In the genomic region with DNA sequence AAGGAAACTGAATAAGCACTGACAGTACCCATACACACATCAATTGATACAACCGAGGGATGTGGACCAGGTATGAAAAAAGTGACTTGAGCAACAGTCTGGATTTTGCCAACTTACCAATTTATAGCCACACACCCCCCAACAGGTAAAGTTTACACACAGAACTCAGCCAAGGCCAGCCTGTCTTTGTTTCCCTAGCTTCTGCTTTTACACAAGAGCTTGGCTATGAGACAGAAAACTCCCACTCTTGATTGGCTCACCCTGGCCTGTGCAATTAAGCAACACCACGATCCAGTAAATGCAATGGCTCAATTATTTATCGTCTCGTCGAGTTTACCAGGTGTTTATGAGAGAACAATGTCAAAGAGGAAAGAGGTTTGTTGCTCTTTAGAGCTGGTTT, we compare ENCODE assay signal across 8 mouse cellular contexts. TPM values are rescaled to one million over a fixed set of nuclear protein-coding genes. Genes with fewer than 3 reads are reported as not detected.
A peak's percentile ranks its signal among the peaks of the same experiment; 100 is the strongest.
DNase-seq lines count a peak whose midpoint lies in the region; ATAC-seq lines count a peak whose summit lies in the region.

No protein-coding gene starts in this region.

- H3K4me3 ChIP-seq in hindbrain, embryonic 10.5 days = peak overlapping the region; percentile 79; the same call in 1 of the 2 replicates
- H3K4me3 ChIP-seq in hindbrain, embryonic 11.5 days (ENCODE audit: low read depth, low read length) = no peak overlapping the region
- peak overlapping the region; percentile 79 for H3K4me3 ChIP-seq in heart, embryonic 12.5 days
- peak overlapping the region; percentile 91 for H3K4me3 ChIP-seq in limb, embryonic 10.5 days
- peak overlapping the region; percentile 91; the same call in 1 of the 2 replicates for H3K4me3 ChIP-seq in midbrain, embryonic 12.5 days

- H3K9me3 ChIP-seq in hindbrain, embryonic 10.5 days = no peaks in the 10 kb centered on the region
- H3K9me3 ChIP-seq in hindbrain, embryonic 11.5 days (ENCODE audit: control insufficient read depth, low read length) = no peaks in the 10 kb centered on the region
- H3K9me3 ChIP-seq in heart, embryonic 12.5 days (replicated peaks) = no peaks in the 10 kb centered on the region
- no peaks in the 10 kb centered on the region for H3K9me3 ChIP-seq in limb, embryonic 10.5 days (replicated peaks)
- H3K9me3 ChIP-seq in midbrain, embryonic 12.5 days = no peaks in the 10 kb centered on the region

- WGBS in hindbrain, embryonic 10.5 days = 48% methylated on average over 5 of the region's 5 CpGs
- WGBS in hindbrain, embryonic 11.5 days = 51% methylated on average over 5 of the region's 5 CpGs
- 22% methylated on average over 5 of the region's 5 CpGs for WGBS in heart, embryonic 12.5 days
- 28% methylated on average over 5 of the region's 5 CpGs for WGBS in limb, embryonic 10.5 days
- 42% methylated on average over 5 of the region's 5 CpGs for WGBS in midbrain, embryonic 12.5 days

- no peaks in the 10 kb centered on the region; the same call in none of the 2 replicates for H3K27me3 ChIP-seq in hindbrain, embryonic 10.5 days (ENCODE audit: insufficient read depth, poor library complexity, severe bottlenecking)
- H3K27me3 ChIP-seq in hindbrain, embryonic 11.5 days (ENCODE audit: control insufficient read depth, insufficient read depth, low read length) = no peaks in the 10 kb centered on the region
- no peaks in the 10 kb centered on the region for H3K27me3 ChIP-seq in heart, embryonic 12.5 days (replicated peaks)
- H3K27me3 ChIP-seq in limb, embryonic 10.5 days (ENCODE audit: low read depth, poor library complexity, severe bottlenecking) = no peaks in the 10 kb centered on the region
- 0 out of 2 replicates have a peak, but pooled peaks cover 4% of the 10 kb centered on the region for H3K27me3 ChIP-seq in midbrain, embryonic 12.5 days

- no peak for ATAC-seq in hindbrain, embryonic 11.5 days (ENCODE audit: low FRiP score)
- ATAC-seq in heart, embryonic 12.5 days (ENCODE audit: insufficient number of reproducible peaks, low FRiP score) = no peak
- no peak for ATAC-seq in midbrain, embryonic 12.5 days (ENCODE audit: low FRiP score, low read depth)

- peaks cover 28% of the 10 kb centered on the region for H3K4me1 ChIP-seq in hindbrain, embryonic 10.5 days (replicated peaks)
- H3K4me1 ChIP-seq in hindbrain, embryonic 11.5 days (replicated peaks; ENCODE audit: control insufficient read depth, insufficient read depth, low read length) = no peaks in the 10 kb centered on the region
- peaks cover 29% of the 10 kb centered on the region for H3K4me1 ChIP-seq in heart, embryonic 12.5 days (replicated peaks)
- H3K4me1 ChIP-seq in limb, embryonic 10.5 days = peaks cover 33% of the 10 kb centered on the region
- peaks cover 21% of the 10 kb centered on the region for H3K4me1 ChIP-seq in midbrain, embryonic 12.5 days

- intact Hi-C loops in left cerebral cortex, postnatal 14 days (cut with DNase I) = loop anchor here (5.0 kb wide), 1 partner anchor 46 kb away; no protein-coding TSS in a partner anchor

- no peak overlapping the region for H3K27ac ChIP-seq in hindbrain, embryonic 10.5 days
- no peak overlapping the region for H3K27ac ChIP-seq in hindbrain, embryonic 11.5 days (ENCODE audit: low read depth, low read length)
- H3K27ac ChIP-seq in heart, embryonic 12.5 days (ENCODE audit: poor library complexity, severe bottlenecking) = no peak overlapping the region
- H3K27ac ChIP-seq in limb, embryonic 10.5 days = peak overlapping the region; percentile 97; the same call in 1 of the 2 replicates
- H3K27ac ChIP-seq in midbrain, embryonic 12.5 days (replicated peaks) = no peak overlapping the region

- no peak overlapping the region for H3K9ac ChIP-seq in hindbrain, embryonic 11.5 days (ENCODE audit: low read depth, low read length)
- peak overlapping the region; percentile 27; the same call in 1 of the 2 replicates for H3K9ac ChIP-seq in heart, embryonic 12.5 days
- H3K9ac ChIP-seq in midbrain, embryonic 12.5 days (replicated peaks) = no peak overlapping the region

- H3K36me3 ChIP-seq in hindbrain, embryonic 10.5 days = no peaks in the 10 kb centered on the region
- no peaks in the 10 kb centered on the region for H3K36me3 ChIP-seq in hindbrain, embryonic 11.5 days (ENCODE audit: control insufficient read depth, insufficient read depth, low read length)
- no peaks in the 10 kb centered on the region for H3K36me3 ChIP-seq in heart, embryonic 12.5 days
- no peaks in the 10 kb centered on the region for H3K36me3 ChIP-seq in limb, embryonic 10.5 days
- no peaks in the 10 kb centered on the region for H3K36me3 ChIP-seq in midbrain, embryonic 12.5 days

- no peak for DNase-seq in hindbrain, embryonic 10.5 days (ENCODE audit: low spot score)
- no peak for DNase-seq in hindbrain, embryonic 11.5 days (ENCODE audit: low spot score)
- DNase-seq in adrenal gland, postnatal 14 days = peak; percentile 55
- peak; percentile 33 for DNase-seq in limb, embryonic 10.5 days (ENCODE audit: low spot score)
- no peak for DNase-seq in left cerebral cortex, postnatal 14 days (ENCODE audit: low spot score in 2 of 2)
- no peak for DNase-seq in gastrocnemius, postnatal 4 days (ENCODE audit: low spot score in 2 of 2)

- H3K4me2 ChIP-seq in hindbrain, embryonic 11.5 days (replicated peaks; ENCODE audit: low read depth, low read length) = no peak overlapping the region
- peak overlapping the region; percentile 92 for H3K4me2 ChIP-seq in heart, embryonic 12.5 days
- H3K4me2 ChIP-seq in midbrain, embryonic 12.5 days (replicated peaks) = peak overlapping the region; percentile 70

RNA-seq across cellular contexts. Expression of gene Stat3, which starts 1.2 kb away (rescaled TPM):
- polyA plus RNA-seq in hindbrain, embryonic 10.5 days (2016; fragmentation: Nextera tagmentation; extraction: Ambion mirVana) = 21.1 and 31.5 TPM in 2 replicates
- 25.6 and 33.3 TPM in 2 replicates for polyA plus RNA-seq in hindbrain, embryonic 11.5 days (2014; fragmentation: Nextera tagmentation; extraction: Ambion mirVana)
- total RNA-seq in adrenal gland, postnatal 14 days (2021) = 75.1 and 82.4 TPM in 2 replicates
- 60.0 and 63.2 TPM in 2 replicates for polyA plus RNA-seq in heart, embryonic 12.5 days (2016; fragmentation: Nextera tagmentation; extraction: Ambion mirVana)
- 20.7 and 30.2 TPM in 2 replicates for polyA plus RNA-seq in limb, embryonic 10.5 days (2016; fragmentation: Nextera tagmentation; extraction: Ambion mirVana)
- polyA plus RNA-seq in midbrain, embryonic 12.5 days (2016; fragmentation: Nextera tagmentation; extraction: Ambion mirVana) = 31.7 and 35.0 TPM in 2 replicates
- total RNA-seq in left cerebral cortex, postnatal 14 days (2021) = 10 to 100 TPM; 32.9 to 34.2 TPM
- total RNA-seq in gastrocnemius, postnatal 4 days (2021) = 10 to 100 TPM; 71.5 to 75.1 TPM

RNA-seq across cellular contexts. Expression of gene Cavin1, which starts 32.6 kb away (rescaled TPM):
- polyA plus RNA-seq in hindbrain, embryonic 10.5 days (2016; fragmentation: Nextera tagmentation; extraction: Ambion mirVana) = 18.2 and 21.4 TPM in 2 replicates
- 11.9 and 13.2 TPM in 2 replicates for polyA plus RNA-seq in hindbrain, embryonic 11.5 days (2014; fragmentation: Nextera tagmentation; extraction: Ambion mirVana)
- total RNA-seq in adrenal gland, postnatal 14 days (2021) = 290 and 306 TPM in 2 replicates
- polyA plus RNA-seq in heart, embryonic 12.5 days (2016; fragmentation: Nextera tagmentation; extraction: Ambion mirVana) = 342 and 348 TPM in 2 replicates
- 21.9 and 24.6 TPM in 2 replicates for polyA plus RNA-seq in limb, embryonic 10.5 days (2016; fragmentation: Nextera tagmentation; extraction: Ambion mirVana)
- 41.8 and 51.0 TPM in 2 replicates for polyA plus RNA-seq in midbrain, embryonic 12.5 days (2016; fragmentation: Nextera tagmentation; extraction: Ambion mirVana)
- total RNA-seq in left cerebral cortex, postnatal 14 days (2021) = 10 to 100 TPM; 19.8 to 23.2 TPM
- total RNA-seq in gastrocnemius, postnatal 4 days (2021) = 100 to 1,000 TPM; 385 to 413 TPM

Comparison
In these comparisons a context has a peak if more than half of its experiments do, and no peak if none do; other contexts are left out.
1. DNase-seq: peak in adrenal gland, postnatal 14 days (single experiment) and limb, embryonic 10.5 days (single experiment); none in hindbrain, embryonic 10.5 days (single experiment), hindbrain, embryonic 11.5 days (single experiment), left cerebral cortex, postnatal 14 days (0 of 2) and gastrocnemius, postnatal 4 days (0 of 2).